Mouse (Mus musculus) E14TG2a.4 (cell line): ENCODE measurements around the gene Acss2.

Experiments
- CTCF ChIP-seq: conservative IDR thresholded peaks from 2 replicates; pipeline ENCODE4 v1.5.1; 2014; ENCODE audit warnings: low read length
- NANOG ChIP-seq: IDR thresholded peaks from 2 replicates; pipeline ENCODE4 v1.6.1; 2014; ENCODE audit warnings: borderline replicate concordance, low read length, mixed read lengths
- POU5F1 ChIP-seq: IDR thresholded peaks from 2 replicates; pipeline ENCODE4 v1.6.1; 2014; ENCODE audit warnings: low read length, borderline replicate concordance

DNA sequence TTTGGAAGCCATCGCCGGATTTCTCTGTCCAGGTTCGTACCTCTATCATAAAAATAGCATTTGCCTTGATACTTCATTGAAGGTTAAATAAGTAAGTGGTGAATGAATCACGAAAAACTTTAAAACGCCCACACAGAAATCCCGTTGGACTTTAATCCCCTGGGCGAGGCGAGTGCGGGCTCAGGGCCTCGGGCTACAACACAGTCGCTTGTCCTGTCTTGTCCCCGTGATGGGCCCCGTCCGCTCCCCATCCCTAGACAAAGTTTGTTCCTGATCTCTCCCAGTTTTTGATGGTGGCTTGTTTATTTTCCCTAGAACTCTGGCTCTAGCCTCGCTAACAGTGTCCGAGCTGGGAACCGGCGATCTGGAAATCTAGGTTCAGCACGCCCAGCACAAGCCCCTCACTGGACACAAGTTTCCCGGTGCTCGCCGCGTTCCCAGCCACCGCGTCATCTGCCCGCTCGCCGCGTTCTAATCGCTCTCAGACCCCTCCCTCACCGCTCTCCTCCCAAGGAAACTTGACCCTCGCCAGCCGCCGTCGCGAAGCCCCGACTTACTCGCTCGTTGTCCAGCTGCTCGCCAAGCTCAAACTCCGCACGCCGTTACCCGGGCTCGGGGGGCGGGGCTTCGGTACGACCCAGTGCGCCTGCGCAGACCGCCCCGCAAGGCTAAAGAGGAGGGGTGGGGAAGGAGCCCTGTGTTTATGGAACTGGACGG, 74.5 kb downstream of the Acss2 start, which contains the start of gene Gss:
- TF ChIP-seq CTCF, result no peak
- TF ChIP-seq POU5F1, result no peak
- no peak for TF ChIP-seq NANOG
